In the genomic region with DNA sequence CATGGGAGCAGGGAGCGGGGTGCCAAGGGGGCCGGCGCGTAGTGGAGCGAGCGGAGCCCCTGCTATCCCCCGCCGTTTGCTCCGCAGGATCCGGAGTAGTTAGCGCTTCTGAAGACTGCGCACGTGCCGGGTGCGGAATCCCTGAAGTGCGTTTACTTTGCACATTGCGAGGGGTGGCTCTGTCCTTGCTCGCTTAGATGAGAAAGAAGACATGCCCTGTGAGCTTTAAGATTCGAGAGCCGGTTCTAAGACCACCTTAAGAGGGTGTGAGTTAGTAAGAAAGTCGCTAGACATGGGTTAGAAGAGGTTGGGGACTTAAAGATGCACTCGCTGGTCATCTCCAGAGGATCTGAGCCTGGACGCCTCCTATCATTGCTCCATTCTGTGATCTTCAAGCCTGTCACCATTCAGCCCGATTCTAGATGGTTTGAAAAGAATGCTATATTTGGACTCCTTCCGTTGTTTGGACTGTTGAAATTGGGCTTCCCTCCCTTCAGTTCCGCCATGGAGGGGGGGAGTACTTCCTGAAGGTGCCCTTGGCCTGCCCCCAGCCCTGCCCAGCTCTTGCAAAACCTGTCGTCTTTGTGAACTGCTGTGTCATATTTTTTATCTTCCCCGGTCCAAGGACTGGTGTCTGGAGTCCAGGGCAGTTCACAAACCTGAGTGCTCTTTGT, we compare ENCODE assay signal across 1 mouse cellular context.
TF ChIP-seq lines count a peak whose summit lies in the region.

No protein-coding gene starts in this region.

TF ChIP-seq in MEL, 35 proteins besides CTCF, POLR2A, EP300 and RAD21 (continued from another document):
- no peak for TF ChIP-seq POLR2AphosphoS5 (IDR thresholded peaks at IDR 0.05; ENCODE audit: borderline replicate concordance, low read depth, low read length)
- TF ChIP-seq MAZ (IDR thresholded peaks at IDR 0.05; ENCODE audit: low read depth, low read length), result 0 out of 2 replicates have a peak, but pooled peaks have one; percentile 36
- TF ChIP-seq HCFC1 (IDR thresholded peaks at IDR 0.05; ENCODE audit: low read depth, low read length), result no peak
- no peak for TF ChIP-seq GATA1 (IDR thresholded peaks at IDR 0.05; ENCODE audit: low read depth, low read length)
- 0 out of 2 replicates have a peak, but pooled peaks have one; percentile 26 for TF ChIP-seq KAT2A (conservative IDR thresholded peaks at IDR 0.05; ENCODE audit: low read depth, low read length)
- no peak for TF ChIP-seq ZC3H11A (IDR thresholded peaks at IDR 0.05; ENCODE audit: low read depth, low read length)
- no peak for TF ChIP-seq CHD2 (IDR thresholded peaks at IDR 0.05; ENCODE audit: low read length)
- no peak for TF ChIP-seq SMC3 (IDR thresholded peaks at IDR 0.05; ENCODE audit: low read depth, low read length)
- TF ChIP-seq E2F4 (IDR thresholded peaks at IDR 0.05; ENCODE audit: borderline replicate concordance, low read depth, low read length), result no peak
- 0 out of 2 replicates have a peak, but pooled peaks have one; percentile 21 for TF ChIP-seq ELF1 (IDR thresholded peaks at IDR 0.05; ENCODE audit: low read depth, low read length)
- 0 out of 2 replicates have a peak, but pooled peaks have one; percentile 73 for TF ChIP-seq CHD1 (IDR thresholded peaks at IDR 0.05; ENCODE audit: low read depth, low read length)
- TF ChIP-seq TCF12 (IDR thresholded peaks at IDR 0.05; ENCODE audit: low read depth, low read length), result no peak
- no peak for TF ChIP-seq UBTF (IDR thresholded peaks at IDR 0.05; ENCODE audit: borderline replicate concordance, insufficient read depth, low read depth, low read length)
- TF ChIP-seq NELFE (IDR thresholded peaks at IDR 0.05; ENCODE audit: low read depth, low read length), result no peak
- peak; percentile 78 for TF ChIP-seq MXI1 (IDR thresholded peaks at IDR 0.05; ENCODE audit: low read depth, low read length)
TF ChIP-seq in MEL: peak in this region for 12.
